Mouse (Mus musculus) cerebellum, adult 2 months (tissue): ENCODE measurements at regions not wholly inside any gene's neighbourhood (a gene's known extent, or its start where the extent isn't known, plus 50 kb on each side); places are given as distances from the start of the nearest gene placed in this dataset.

Experiments
- DNase-seq, 2 experiments: peaks; one replicate each; pipeline ENCODE4 v3.0.0; 2021
- H3K27ac ChIP-seq: fragments of 200-500 bp; 2 replicates; pipeline ENCODE4 v1.5.1; 2012; ENCODE audit warnings: low read length, control low read depth, inconsistent platforms; ENCODE audit not compliant: insufficient read depth
- H3K27me3 ChIP-seq: fragments of 200-500 bp; 2 replicates; pipeline ENCODE4 v1.6.1; 2012; ENCODE audit warnings: inconsistent platforms, mild to moderate bottlenecking, low read length, moderate library complexity; ENCODE audit not compliant: control insufficient read depth, insufficient read depth
- H3K4me1 ChIP-seq: fragments of 200-500 bp; 2 replicates; pipeline ENCODE4 v1.6.1; 2011; ENCODE audit warnings: low read length; ENCODE audit not compliant: control insufficient read depth, insufficient read depth
- H3K4me3 ChIP-seq: fragments of 200-500 bp; replicated peaks from 2 replicates; pipeline ENCODE3; 2011; ENCODE audit warnings: mild to moderate bottlenecking, low read depth, low read length, control low read depth; ENCODE audit not compliant: insufficient read depth
- CTCF ChIP-seq: fragments of 200-500 bp; IDR thresholded peaks from 2 replicates; pipeline ENCODE4 v1.5.1; 2011; ENCODE audit warnings: low read depth, mild to moderate bottlenecking, control low read depth, low read length, moderate library complexity, borderline replicate concordance; ENCODE audit not compliant: insufficient read depth
- POLR2A ChIP-seq: fragments of 200-500 bp; IDR thresholded peaks from 2 replicates; pipeline ENCODE4 v1.6.1; 2011; ENCODE audit warnings: low read length, control low read depth, borderline replicate concordance; ENCODE audit not compliant: insufficient read depth
- WGBS: fragments of 180-500 bp; shearing (Covaris S2); methylation state at CpG from one replicate; pipeline ENCODE4 v1.1.7; 2018; 5-methylcytosine and 5-hydroxymethylcytosine counted together

DNA sequence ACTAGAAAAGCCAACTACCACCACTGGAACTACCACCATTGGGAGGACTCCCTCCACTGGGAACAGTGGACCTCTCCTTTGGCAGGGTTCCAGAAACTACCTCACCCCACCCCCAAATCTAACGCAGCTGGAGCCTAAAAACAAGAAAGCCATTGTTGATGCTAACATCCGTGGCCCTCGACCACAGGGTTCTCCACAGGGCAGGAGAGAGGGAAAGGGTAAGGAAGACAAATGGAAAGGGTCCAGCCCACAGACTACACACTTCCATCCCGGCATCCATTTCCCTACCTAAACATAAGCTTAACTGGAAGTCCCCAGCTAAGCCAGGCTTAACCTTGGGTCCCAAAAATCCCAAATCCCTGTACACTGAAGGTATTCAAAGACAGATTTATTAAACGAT lies 59.0 kb upstream of the Pou3f3 start:
- no peak overlapping the region for H3K27ac ChIP-seq
- no peaks in the 10 kb centered on the region for H3K4me1 ChIP-seq
- H3K27me3 ChIP-seq: no peaks in the 10 kb centered on the region
- no peak for TF ChIP-seq CTCF
- TF ChIP-seq POLR2A: no peak
- WGBS: 16% methylated on average over 5 of the region's 5 CpGs
- H3K4me3 ChIP-seq: no peak overlapping the region
- no peak for DNase-seq
